Mouse (Mus musculus): ENCODE measurements around the gene Krcc1.

- TF ChIP-seq CTCF (IDR thresholded peaks at IDR 0.05; ENCODE audit: low read depth, low read length) (no peak), POLR2A (IDR thresholded peaks at IDR 0.05; ENCODE audit: insufficient read depth, low read length) (no peak)
Measured at GRCm38 (mm10) chr6:71329881-71330280, 58.4 kb downstream of the Krcc1 start.

All from ES-Bruce4 (cell line).